Mouse (Mus musculus): ENCODE measurements around the gene Fmnl3. TPM values are rescaled to one million over a fixed set of nuclear protein-coding genes. Genes with fewer than 3 reads are reported as not detected.
A peak's percentile ranks its signal among the peaks of the same experiment; 100 is the strongest.

Fmnl3 gene
- total RNA-seq (2021), result 1 to 10 TPM; 5.5 to 7.2 TPM
- long read RNA-seq, experiment 1, full-length matches to known transcripts, result 6 of 10 reads
- long read RNA-seq, experiment 1, partial matches to known transcripts, result 1 of 10 reads
- long read RNA-seq, experiment 1, other reads (novel, unspliced or antisense), result 3 of 10 reads
- long read RNA-seq, experiment 2, full-length matches to known transcripts, result 6 of 10 reads
- long read RNA-seq, experiment 2, partial matches to known transcripts, result 2 of 10 reads
- long read RNA-seq, experiment 2, other reads (novel, unspliced or antisense), result 2 of 10 reads

- DNase-seq, result peak; percentile 98
- Histone ChIP-seq H3K27ac (peak within 1 kb of the TSS; percentile 92), H3K4me3 (peak within 1 kb of the TSS; percentile 77)
- intact Hi-C loops (cut with DNase I), result loop anchor here (1.0 to 2.0 kb wide), 2 partner anchors 37 to 53 kb away; no protein-coding TSS in a partner anchor
- peak; percentile 93 for TF ChIP-seq CTCF (IDR thresholded peaks at IDR 0.05)
These were observed at the start of gene Fmnl3 for GRCm38 (mm10) chr15:99370259-99370691. TSS of gene Fmnl3 (minus strand) at chr15:99370482.

- DNase-seq, result no peak
- H3K27ac ChIP-seq, result peak overlapping the region; percentile 24; the same call in 1 of the 2 replicates
- intact Hi-C loops (cut with DNase I), result no loop called here
- no peak for TF ChIP-seq CTCF (IDR thresholded peaks at IDR 0.05)
- no peak overlapping the region for H3K4me3 ChIP-seq
These were observed 47.5 kb upstream of the Fmnl3 start for GRCm38 (mm10) chr15:99417692-99418271.

DNA sequence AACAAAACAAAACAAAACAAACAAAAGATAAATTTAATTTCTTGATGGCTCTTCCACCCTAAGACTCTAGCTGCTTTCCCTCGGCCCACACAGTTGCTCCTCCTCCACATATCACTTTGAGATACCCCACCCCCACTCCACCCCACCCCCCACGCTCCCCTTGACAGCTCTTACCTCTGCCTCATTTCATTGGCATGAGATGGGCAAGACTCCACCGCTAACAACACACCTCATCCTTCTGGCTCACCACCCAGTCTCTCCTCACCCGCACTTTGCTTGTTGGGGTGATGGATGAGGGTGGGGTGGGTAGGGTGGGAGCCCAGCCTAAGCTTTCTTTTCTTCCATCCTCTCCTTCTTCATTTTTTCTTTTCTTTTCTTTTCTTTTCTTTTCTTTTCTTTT lies 46.7 kb upstream of the Fmnl3 start:
- DNase-seq, result no peak
- Histone ChIP-seq H3K27ac (peak overlapping the region; percentile 48), H3K4me3 (peak overlapping the region; percentile 37; the same call in 1 of the 2 replicates)
- intact Hi-C loops (cut with DNase I), result loop anchor here (1.0 kb wide), 1 partner anchor 54 kb away; no protein-coding TSS in a partner anchor
- TF ChIP-seq CTCF (IDR thresholded peaks at IDR 0.05), result no peak

DNA sequence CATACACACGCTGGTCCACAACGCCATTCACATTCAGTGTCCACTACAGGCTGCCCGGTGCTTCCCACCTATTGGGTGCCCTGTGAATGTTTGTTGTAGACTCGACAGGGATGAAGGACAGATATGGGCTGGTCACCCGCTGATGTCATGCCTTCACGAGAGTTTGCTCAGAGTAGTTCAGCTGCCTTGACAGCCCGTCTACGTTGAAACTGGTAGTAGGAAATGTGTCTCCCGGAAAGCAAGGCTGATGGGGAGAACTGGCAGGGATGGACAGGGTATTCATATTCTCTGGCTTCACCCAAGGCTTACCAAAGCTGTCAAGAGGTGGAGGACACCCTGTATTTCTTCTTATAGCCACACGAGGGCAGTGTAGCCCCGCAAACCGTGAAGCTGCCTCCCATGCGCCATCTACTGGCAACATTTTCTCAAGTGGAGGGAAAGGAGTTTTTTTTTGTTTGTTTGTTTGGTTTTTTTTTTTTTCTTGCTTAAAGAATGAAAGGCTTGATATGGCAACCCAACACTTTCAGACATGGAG lies 46.1 kb upstream of the Fmnl3 start:
- no peak; the same call in 1 of the 2 replicates for TF ChIP-seq CTCF (IDR thresholded peaks at IDR 0.05)
- H3K27ac ChIP-seq, result peak overlapping the region; percentile 48
- peak overlapping the region; percentile 37 for H3K4me3 ChIP-seq
- DNase-seq, result peak; percentile 77
- intact Hi-C loops (cut with DNase I), result loop anchor here (1.0 kb wide), 1 partner anchor 55 kb away; no protein-coding TSS in a partner anchor

DNA sequence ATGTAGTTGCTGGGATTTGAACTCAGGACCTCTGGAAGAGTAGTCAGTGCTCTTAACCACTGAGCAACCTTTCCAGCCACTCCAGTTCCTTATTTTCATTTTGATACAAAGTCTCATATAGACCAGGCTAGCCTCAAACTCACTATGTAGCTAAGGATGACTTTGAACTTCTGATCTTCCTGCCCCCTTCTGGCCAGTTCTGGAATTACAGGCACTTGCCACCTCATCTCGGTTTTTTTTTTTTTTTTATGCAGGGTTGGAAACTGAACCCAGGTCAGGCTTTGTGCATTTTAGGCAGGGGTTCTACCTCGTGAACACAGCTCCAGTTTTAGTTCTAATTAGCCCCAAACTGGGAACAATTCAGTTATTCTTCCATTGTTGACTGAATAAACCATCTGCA lies 45.5 kb upstream of the Fmnl3 start:
- TF ChIP-seq CTCF (IDR thresholded peaks at IDR 0.05), result peak; percentile 82
- no peak overlapping the region for H3K27ac ChIP-seq
- H3K4me3 ChIP-seq, result peak overlapping the region; percentile 37; the same call in 1 of the 2 replicates
- DNase-seq, result peak; percentile 61
- intact Hi-C loops (cut with DNase I), result loop anchor here (1.0 kb wide), 1 partner anchor 56 kb away; no protein-coding TSS in a partner anchor

DNA sequence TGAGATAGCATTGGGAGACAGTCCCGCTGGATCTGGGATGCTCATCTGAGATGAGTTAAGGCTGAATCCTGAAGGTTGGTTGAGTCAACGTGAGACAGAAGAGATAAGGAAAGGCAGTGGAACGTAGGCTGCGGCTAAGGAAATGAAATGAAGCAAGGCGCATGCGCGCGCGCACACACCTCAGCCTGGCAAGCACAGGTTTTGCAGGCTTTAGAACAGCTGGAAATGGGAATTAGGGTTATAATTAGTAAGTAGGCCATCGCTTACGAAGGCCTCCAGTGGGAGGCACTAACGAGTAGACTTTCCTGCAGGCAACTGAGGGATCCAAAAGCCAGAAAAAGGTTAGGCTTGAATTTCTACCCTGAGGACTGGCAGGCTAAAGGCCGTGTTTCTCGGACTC lies 41.5 kb upstream of the Fmnl3 start:
- Histone ChIP-seq H3K4me3 (peak overlapping the region; percentile 23; the same call in 1 of the 2 replicates), H3K27ac (peak overlapping the region; percentile 63; the same call in 1 of the 2 replicates)
- DNase-seq, result peak; percentile 50
- TF ChIP-seq CTCF (IDR thresholded peaks at IDR 0.05), result peak; percentile 43
- intact Hi-C loops (cut with DNase I), result no loop called here

GRCm38 (mm10) chr15:99408845-99409244 lies 38.6 kb upstream of the Fmnl3 start:
- intact Hi-C loops (cut with DNase I), result no loop called here
- TF ChIP-seq CTCF (IDR thresholded peaks at IDR 0.05), result no peak
- DNase-seq, result no peak
- Histone ChIP-seq H3K27ac (no peak overlapping the region), H3K4me3 (no peak overlapping the region)

DNA sequence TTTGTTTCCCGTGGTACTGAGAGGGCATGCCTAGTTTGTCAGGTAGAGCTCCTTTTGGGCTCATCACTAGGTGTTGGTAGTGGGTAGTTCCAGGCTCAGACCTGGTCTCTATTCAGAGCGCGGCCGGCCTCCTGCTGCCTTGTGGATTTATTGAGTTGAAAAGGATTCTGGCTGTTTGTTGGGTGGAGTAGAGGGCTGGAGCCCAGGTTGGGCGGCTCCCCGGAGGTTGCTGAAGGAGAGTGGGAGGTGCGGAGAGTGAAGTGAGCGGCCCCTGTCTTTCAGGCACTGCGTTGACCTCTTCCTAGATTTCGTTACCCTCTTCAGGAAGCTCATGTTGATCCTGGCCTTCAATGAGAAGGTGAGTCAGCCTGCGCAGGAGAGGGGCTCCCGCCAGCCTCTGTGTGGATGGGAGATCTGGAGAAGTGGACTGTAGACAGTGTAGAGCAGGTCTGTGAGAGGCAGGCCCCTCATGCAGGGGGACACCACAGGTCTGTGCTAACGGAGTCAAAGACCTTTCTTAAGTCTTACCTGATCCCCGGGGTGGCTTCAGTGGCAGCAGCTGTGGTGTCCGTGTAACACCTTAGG lies 36.8 kb upstream of the Fmnl3 start:
- H3K27ac ChIP-seq, result no peak overlapping the region
- no peak for TF ChIP-seq CTCF (IDR thresholded peaks at IDR 0.05)
- no peak overlapping the region for H3K4me3 ChIP-seq
- no peak for DNase-seq
- intact Hi-C loops (cut with DNase I), result no loop called here

- H3K27ac ChIP-seq, result peak overlapping the region; percentile 52
- TF ChIP-seq CTCF (IDR thresholded peaks at IDR 0.05), result no peak
- intact Hi-C loops (cut with DNase I), result no loop called here
- DNase-seq, result peak; percentile 75
- no peak overlapping the region for H3K4me3 ChIP-seq
These were observed 34.9 kb upstream of the Fmnl3 start for GRCm38 (mm10) chr15:99405150-99405549.

DNA sequence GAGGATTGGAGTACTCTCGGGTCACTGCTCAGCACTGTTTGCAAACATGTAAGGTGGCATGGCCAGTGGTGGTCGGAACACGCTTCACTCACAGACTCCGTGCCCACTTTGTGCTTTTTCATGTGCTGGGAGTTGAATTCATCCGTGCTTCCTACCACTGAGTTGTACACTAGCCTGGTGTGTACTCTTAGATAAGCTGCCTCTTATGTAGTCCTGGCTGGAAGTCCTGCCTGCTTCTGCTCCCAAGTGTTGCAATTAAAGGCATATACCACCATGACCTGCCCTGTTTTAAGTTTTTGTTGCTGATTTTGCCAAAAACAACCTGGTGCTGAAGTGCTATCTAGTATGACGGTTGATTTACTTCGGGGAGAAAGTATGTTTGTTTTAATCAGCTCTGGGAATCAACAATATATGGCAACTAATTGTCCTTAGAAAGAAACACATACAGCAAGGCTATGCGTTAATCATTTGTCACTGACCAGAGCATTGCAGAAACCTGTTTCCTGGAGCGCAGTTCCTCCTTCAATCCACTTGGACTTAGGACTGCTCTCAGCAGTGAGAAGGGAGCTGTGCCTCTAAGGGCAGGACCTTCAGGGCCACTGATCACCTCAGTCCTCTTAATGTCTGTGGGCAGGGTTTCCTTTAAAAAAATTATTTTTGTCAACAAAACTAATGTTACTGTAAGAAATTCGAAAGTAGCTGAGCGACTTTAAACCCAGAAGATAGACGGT lies 33.0 kb upstream of the Fmnl3 start:
- intact Hi-C loops (cut with DNase I), result no loop called here
- no peak for TF ChIP-seq CTCF (IDR thresholded peaks at IDR 0.05)
- H3K27ac ChIP-seq, result no peak overlapping the region
- no peak for DNase-seq
- no peak overlapping the region for H3K4me3 ChIP-seq

- no peak for DNase-seq
- Histone ChIP-seq H3K4me3 (no peak overlapping the region), H3K27ac (peak overlapping the region; percentile 21; the same call in 1 of the 2 replicates)
- intact Hi-C loops (cut with DNase I), result no loop called here
- TF ChIP-seq CTCF (IDR thresholded peaks at IDR 0.05), result no peak
These were observed 30.3 kb upstream of the Fmnl3 start for GRCm38 (mm10) chr15:99400602-99401001.

Measured in gastrocnemius, adult 2 months (tissue).